Mouse (Mus musculus) mature B cell (primary cell): ENCODE measurements around the gene Alpk3.
"Not testable (repeated sequence)": the region's sequence is repeated elsewhere in the genome, so short reads cannot be mapped to it uniquely, and the experiment has no call there.

Source experiments
- in situ Hi-C: fragments of 300-500 bp; cut with MboI; formaldehyde crosslinking; loops from 2 replicates; pipeline ENCODE4 v1.14.3; 2019

Alpk3 gene

DNA sequence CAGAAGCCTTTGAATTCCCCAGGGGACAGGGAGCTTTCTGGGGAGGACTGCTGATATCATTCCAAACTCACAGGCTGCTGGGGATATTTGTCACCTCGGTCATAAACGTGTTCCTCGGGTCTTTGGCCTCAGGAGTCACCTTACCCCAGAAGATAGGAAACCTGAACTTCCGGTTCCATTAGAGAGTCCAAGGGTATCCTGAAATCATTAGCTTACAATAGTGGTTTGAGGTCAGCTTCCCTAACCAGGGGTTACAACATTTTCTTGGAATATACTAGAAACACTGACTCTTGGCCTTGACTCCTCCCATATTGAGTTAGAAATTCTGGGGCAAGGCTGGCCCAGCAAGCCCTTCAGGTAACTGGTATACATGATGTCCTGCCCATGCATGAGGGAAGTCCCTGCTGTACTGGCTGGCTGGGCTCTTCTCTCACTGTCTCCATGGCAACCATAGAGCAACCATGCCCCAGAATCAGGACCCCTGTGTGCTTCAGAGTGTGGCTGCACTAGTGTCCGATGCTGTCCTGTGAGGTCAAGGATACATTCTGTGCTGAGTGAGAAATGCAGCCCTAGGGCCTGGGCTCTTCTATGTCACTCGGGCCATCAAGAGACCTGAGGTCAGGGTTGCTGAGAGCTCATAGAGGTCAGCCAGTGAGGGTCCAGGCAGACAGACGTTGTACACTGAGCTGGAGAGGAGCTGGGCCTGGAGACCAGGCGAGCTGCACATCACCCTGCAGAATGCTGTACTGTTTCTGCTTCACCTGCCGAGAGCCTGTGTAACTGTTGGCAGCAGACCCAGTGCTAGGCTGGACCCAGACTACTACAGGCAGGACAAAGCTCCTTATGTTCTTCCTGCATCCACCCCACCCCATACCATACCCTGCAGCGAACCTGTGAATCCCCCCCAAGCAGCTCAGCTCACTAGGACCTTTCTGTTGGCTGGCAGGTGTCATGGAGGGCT is 68.1 kb downstream of the Alpk3 start:
- in situ Hi-C loops, result no loop called here

DNA sequence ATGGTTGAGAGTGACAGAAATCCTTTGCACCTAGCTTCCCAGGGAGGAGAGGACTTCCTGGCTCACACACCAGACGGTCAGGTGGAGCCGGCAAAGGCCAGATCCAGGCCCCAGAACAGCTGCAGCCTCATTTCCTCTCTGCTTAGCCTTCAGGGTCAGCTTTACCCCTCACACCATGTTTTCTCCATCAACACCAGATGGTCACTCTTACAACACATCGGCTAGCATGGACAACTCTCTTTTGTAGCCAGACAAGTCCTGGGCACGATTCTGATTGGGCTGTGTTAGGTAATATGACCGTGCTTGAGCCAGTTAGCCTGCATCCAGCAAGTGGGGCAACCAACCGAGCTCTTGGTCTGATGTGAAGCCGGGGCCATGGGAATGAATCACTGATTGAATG is 74.5 kb downstream of the Alpk3 start:
- in situ Hi-C loops, result no loop called here

DNA sequence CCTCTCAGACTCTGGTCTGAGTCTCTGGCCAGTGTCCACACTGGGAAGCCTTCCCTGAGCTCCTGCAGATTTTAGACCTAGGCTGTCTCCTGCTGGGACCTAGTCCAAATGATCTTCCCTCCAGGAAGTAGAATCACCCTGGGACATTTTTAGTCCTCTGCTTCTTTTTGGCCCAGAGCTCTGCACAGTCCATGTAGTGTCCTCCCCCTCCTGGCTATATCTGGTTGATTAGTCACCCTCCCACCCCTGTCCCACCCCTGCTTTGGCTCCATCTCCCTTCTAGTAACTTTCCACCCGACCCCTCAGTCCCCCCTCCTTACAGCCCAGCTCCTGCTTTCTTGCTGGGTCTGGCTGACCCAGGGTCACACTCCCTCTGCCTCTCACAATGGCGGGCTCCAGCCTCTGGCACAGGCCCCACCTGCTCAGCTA is 75.5 kb downstream of the Alpk3 start:
- in situ Hi-C loops, result no loop called here

DNA sequence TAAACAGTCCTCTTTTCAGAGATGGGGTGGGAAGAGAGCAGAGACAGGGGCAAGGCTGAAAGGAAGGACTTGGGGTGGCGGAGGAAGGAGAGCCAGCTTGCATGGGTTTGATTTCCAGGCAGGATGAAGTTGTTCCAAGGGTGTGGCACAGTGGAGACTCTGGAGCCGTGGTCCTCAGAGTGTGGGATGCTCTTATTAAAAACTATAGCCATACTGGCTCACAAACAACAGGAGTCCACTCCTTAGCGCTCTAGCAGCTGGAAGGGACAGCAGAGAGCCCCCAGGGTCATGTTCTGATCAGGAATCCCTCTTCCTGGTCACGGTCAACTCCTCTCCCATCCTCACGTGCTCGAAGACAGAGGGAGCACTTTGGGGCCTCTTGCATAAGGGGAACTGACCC is 76.0 kb downstream of the Alpk3 start:
- in situ Hi-C loops, result no loop called here

DNA sequence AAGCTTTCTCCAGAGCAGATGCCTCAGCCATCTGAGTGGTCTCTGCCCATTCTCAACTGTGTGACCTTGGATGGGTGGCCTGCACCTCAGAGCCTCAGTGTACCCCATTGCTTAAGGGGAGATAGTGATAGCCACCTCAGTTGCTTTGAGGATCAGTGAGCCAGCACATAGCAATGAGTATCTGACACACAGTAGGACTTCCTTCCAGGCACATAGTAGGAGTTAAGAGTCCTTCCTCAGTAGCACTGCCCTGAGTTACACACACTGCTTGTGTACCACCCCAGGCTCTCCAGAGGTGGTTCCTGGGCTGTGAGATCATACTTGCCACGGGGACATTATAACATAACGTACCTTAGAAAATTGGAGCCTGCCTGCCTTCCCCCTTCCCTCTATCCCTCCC is 76.5 kb downstream of the Alpk3 start:
- in situ Hi-C loops, result no loop called here

DNA sequence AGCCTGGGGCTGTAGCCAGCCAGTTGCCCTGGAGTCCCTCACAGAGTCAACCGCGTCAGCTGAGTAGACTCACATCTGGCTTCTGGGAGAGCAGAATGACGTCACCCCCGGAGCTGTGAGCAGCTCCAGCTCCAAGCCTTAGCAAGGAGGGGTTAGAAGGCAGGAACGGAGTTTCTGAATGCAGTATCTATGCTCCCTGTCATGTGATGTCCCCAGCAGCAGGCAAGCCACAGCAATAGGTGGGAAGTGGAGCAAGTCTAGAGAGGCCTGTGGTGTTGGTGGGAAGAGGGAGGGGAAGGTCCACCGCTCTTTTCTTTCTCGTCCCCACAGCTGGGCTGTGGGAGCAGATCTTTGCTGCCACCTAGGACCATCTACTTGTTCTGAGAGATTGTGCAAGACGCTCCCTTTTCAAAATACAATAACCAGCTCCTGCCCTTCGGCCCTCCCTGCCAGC is 77.2 kb downstream of the Alpk3 start:
- in situ Hi-C loops, result no loop called here

DNA sequence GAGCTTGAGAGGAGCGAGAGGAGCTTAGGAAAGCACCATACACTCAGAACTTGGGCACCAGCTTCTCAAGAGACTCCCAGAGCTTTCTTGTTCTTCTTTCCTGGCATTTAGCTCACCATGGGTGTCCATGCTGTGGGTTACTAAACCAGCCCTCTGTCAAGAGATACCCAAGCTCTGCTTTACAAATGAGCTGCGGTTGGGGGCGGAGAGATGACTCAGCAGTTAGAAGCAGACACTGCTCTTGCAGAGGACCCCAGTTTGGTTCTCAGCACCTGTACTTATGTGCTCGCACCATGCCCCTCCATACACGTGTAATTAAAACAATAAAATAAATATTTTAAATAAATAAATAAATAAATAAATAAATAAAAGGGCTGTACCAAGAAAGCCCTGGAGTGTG is 79.9 kb downstream of the Alpk3 start:
- in situ Hi-C loops, result no loop called here

DNA sequence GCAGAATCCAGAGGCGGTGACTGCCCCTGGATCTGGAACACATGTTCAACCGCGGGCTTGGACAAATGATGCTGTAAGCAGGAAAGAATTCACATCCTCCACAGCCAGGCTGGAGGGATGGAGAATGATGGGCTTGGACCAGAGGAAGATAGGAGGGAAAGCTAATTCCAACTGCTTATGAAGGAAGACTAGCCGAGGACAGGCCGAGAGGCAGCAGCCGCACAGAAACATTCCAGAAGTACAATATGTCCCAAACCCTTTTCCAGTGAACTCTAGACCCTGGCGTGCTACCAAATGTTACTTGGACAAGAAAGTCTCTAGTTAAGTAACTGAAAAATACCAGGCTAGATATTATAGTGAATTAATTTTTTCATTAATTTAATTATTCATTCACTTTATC is 81.7 kb downstream of the Alpk3 start:
- in situ Hi-C loops, result no loop called here

DNA sequence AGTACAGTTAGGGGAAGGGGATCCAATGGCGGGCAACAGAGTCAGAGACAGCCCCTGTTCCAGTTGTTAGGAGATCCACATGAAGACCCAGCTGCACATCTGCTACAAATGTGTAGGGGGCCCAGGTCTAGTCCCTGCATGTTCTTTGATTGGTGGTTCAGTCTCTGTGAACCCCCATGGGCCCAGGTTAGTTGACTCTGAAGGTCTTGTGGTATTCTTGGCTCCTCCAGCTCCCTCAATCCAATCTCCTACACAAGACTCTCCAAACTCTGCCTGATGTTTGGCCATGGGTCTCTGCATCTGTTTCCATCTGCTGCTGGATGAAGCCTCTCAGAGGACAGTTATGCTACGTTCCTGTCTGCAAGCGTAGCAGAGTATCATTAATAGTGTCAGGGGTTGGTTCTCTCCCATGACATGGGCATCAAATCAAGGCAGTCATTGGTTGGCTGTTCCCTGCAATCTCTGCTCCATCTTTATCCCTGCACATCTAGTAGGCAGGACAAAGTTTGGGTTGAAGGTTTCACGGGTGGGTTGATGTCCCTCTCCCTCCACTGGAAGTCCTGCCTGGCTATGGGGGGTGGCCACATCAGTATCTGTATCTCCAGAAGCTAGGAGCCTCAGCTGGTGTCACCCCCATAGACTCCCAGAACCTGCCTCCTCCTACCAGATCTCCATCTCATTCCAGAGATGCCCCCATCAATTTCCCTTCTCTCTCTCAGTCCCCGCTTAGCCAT is 82.4 kb downstream of the Alpk3 start:
- in situ Hi-C loops, result no loop called here

DNA sequence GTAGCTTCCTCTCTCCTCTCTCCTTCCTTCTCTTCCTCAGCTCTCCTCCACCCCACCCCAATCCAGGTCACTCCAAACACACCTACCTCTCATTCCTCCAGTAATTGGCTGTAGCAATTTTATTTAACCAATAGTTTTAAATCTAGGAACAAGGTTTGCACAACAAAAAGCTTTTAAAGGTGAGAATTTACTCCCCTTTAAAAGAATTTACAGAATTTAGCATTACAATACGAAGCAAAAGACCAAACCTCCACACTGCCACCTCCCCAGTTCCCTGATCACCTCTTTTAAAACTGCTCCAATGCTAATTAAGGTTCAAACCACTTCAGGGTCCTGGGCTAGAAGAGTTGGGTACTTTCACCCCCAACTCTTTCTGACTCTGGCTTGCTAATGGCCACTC is 84.1 kb downstream of the Alpk3 start:
- in situ Hi-C loops, result no loop called here

DNA sequence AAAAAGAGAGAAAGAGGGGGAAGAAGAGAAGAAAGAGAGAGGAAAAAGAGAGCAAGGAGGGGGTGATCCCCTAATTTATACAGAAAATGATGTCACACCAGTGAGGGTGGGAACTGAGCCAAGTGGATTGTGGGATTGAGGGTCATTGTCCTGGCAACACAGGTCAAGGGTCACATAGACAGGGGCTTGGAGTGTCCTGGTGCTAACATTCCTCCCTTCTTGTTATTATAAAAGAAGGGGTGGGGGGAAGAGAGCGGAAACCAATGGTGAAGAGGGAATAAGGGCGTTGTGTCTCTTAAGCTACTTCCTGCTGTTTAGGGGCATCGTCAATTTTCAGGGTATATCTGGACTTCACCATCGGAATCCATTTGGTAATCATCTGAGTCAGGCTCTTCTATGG is 85.7 kb downstream of the Alpk3 start:
- in situ Hi-C loops, result not testable (repeated sequence)

DNA sequence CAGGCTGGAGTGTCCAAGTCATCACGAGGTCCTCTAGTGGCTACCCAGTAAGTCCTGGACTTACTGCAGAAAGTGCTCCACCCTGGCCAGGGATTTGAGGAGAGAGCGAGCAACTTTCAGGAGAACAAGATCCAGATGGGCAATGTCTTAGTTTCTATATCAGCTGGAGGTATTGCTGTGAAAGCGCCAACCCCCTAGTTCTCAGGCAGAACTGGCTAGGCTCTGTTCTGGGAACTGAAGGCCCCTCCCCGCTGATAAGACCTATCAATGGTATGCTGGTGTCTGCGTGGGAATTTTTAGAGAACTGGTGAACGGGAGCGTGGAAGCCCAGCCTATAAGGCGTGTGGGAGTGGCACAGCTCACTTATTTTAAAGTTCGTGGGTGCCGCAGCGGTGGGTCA is 92.4 kb downstream of the Alpk3 start:
- in situ Hi-C loops, result loop anchor here (10.0 kb wide), 1 partner anchor 295 kb away; no protein-coding TSS in a partner anchor

DNA sequence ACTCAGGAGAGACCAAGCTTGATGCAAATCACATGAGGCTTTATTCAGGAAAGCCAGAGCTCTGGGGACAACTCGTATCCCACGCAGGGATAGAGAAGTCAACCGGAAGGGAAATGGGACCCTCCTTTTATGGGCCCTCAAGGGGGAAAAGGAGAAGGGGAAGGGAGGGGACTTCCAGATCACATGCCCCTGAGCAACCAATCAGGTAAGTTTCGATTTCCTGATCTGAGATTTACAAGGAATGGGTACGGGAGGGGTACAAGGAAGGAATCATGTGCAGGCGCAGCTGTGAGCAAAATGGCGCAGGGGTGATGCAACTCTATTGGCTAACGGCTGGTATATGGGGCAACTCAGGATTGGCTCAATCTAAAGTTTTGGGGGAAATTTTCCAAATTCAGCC is 93.8 kb downstream of the Alpk3 start:
- in situ Hi-C loops, result loop anchor here (10.0 kb wide), 1 partner anchor 296 kb away; no protein-coding TSS in a partner anchor

DNA sequence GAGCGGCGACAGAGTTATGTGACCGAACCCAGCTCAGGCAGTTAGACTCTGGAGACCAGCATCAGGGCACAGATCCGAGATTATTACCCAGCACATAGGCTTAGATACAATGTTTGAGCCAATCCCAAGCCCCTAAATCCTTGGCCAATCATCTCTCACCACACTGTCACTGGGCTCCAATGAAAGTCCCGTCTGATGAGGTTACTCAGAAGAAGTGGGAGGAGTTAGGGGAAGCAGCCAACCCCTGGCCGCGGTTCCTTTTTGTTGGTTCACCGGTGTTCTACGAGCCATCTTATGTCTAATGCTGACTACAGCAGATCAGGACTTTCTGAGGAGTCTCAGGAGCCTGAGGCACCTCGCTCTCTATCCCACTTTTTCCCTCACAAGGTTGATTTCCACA is 94.9 kb downstream of the Alpk3 start:
- in situ Hi-C loops, result loop anchor here (10.0 kb wide), 1 partner anchor 298 kb away; no protein-coding TSS in a partner anchor

DNA sequence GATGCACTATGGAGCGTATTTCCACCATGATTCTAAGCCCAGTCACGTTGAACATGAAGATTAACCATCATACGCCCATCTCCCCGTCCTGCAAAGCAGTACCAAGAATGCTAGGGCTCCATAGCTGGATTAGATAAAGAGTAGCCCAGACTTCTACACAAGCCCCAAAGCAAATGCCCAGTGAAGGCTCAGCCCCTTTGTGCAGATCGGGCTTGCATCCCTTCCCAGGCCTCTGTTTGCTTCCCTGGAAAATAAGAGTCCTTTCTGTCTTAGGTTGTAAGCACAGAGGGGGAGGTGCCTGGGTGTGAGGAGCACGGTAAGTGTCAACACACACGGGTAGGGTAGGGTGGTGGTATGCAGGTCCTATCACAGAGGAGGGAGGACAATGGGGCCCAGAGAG is 95.4 kb downstream of the Alpk3 start:
- in situ Hi-C loops, result loop anchor here (10.0 kb wide), 1 partner anchor 298 kb away; no protein-coding TSS in a partner anchor

DNA sequence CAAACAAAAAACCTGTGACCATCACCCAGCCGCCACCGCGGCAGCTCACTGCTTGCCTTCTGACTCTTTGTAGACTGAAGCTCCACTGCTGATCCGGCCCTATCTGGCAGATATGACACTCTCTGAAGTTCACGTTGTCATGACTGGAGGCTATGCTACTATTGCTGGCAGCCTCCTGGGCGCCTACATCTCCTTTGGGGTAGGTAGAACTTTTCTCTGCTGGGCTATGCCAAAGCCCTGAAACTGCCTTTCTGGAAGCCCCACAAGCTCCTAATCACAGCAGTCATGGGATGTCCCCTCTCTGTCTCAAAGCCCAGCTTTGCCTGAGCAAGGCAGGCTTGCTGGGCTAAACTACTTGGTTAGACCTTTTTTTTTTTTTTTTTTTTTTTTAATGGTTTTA is 95.9 kb downstream of the Alpk3 start:
- in situ Hi-C loops, result loop anchor here (10.0 kb wide), 1 partner anchor 299 kb away; no protein-coding TSS in a partner anchor

DNA sequence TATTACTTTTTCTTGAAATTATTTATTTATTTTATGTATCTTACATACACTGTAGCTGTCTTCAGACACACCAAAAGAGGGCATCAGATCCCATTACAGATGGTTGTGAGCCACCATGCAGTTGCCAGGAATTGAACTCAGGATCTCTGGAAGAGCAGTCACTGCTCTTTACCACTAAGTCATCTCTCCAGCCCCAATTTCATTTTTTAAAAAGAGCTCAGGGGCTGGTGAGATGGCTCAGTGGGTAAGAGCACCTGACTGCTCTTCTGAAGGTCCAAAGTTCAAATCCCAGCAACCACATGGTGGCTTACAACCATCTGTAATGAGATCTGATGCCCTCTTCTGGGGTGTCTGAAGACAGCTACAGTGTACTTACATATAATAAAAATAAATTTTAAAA is 96.8 kb downstream of the Alpk3 start:
- in situ Hi-C loops, result loop anchor here (10.0 kb wide), 1 partner anchor 299 kb away; no protein-coding TSS in a partner anchor

DNA sequence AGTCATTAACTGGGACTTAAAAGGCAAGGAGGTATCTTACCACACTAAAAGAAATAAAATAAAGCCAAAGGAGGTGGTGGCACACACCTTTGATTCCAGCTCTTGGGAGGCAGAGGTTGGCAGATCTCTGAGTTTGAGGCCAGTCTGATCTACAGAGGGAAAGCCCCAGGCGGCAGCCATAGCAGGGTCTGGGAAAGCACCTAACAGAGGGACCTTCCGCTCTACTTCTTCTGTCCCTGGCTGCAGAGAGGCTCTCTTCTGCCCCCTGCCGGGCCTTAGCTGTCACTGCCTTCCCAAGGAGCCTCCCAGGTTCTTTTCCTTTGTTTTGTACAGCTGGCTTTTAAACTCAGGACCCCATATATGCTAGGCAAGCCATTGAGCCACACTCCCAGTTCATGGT is 97.6 kb downstream of the Alpk3 start:
- in situ Hi-C loops, result loop anchor here (10.0 kb wide), 1 partner anchor 300 kb away; no protein-coding TSS in a partner anchor
